Mouse (Mus musculus) heart, embryonic 14.5 days (tissue): Measurements from ENCODE around the gene Kxd1. TPM values are rescaled to one million over a fixed set of nuclear protein-coding genes. Genes with fewer than 3 reads are reported as not detected.

Source experiments
- ATAC-seq: fragments of 200-750 bp; cut with Nextera tagmentation; 2 replicates; pipeline ENCODE4 v1.8.0; 2017; ENCODE audit warnings: low read depth, moderate TSS enrichment; ENCODE audit not compliant: insufficient number of reproducible peaks, insufficient read depth, low FRiP score
- H3K27ac ChIP-seq, 2 experiments: fragments of 200-500 bp in 1 of 2; fragments of 300-500 bp in 1 of 2; sonication (generic) in 1 of 2; replicated peaks in 1 of 2; 2 replicates each; pipeline ENCODE4 v1.5.1; 2012 to 2014; ENCODE audit warnings: low read depth in 2 of 2, low read length in 2 of 2, control low read depth in 1 of 2, mild to moderate bottlenecking in 1 of 2, mixed read lengths in 1 of 2; ENCODE audit not compliant: control insufficient read depth in 1 of 2, insufficient read depth in 1 of 2
- H3K27me3 ChIP-seq: fragments of 300-500 bp; sonication (generic); 2 replicates; pipeline ENCODE4 v1.6.1; 2014; ENCODE audit warnings: mild to moderate bottlenecking, low read length, control low read depth; ENCODE audit not compliant: control insufficient read depth, insufficient read depth
- H3K36me3 ChIP-seq: fragments of 300-500 bp; sonication (generic); 2 replicates; pipeline ENCODE4 v1.6.1; 2014; ENCODE audit warnings: mild to moderate bottlenecking, control low read depth, low read length, mixed read lengths; ENCODE audit not compliant: control insufficient read depth, insufficient read depth
- H3K4me1 ChIP-seq, 2 experiments: fragments of 200-500 bp in 1 of 2; fragments of 300-500 bp in 1 of 2; sonication (generic) in 1 of 2; 2 replicates each; pipeline ENCODE4 v1.6.1; 2012 to 2014; ENCODE audit warnings: low read length in 2 of 2, control low read depth in 1 of 2, mixed read lengths in 1 of 2; ENCODE audit not compliant: control insufficient read depth in 2 of 2, insufficient read depth in 2 of 2
- H3K4me2 ChIP-seq: fragments of 300-500 bp; sonication (generic); 2 replicates; pipeline ENCODE4 v1.6.1; 2014; ENCODE audit warnings: mild to moderate bottlenecking, low read length
- H3K4me3 ChIP-seq, 2 experiments: fragments of 200-500 bp in 1 of 2; fragments of 300-500 bp in 1 of 2; sonication (generic) in 1 of 2; 2 replicates each; pipeline ENCODE4 v1.5.1; 2012 to 2014; ENCODE audit warnings: low read length in 2 of 2, mild to moderate bottlenecking in 2 of 2, control low read depth in 1 of 2, low read depth in 1 of 2, moderate library complexity in 1 of 2; ENCODE audit not compliant: control insufficient read depth in 1 of 2, insufficient read depth in 1 of 2
- H3K9ac ChIP-seq: fragments of 300-500 bp; sonication (generic); 2 replicates; pipeline ENCODE4 v1.6.1; 2014; ENCODE audit warnings: mild to moderate bottlenecking, low read length
- H3K9me3 ChIP-seq: fragments of 300-500 bp; sonication (generic); 2 replicates; pipeline ENCODE4 v1.6.1; 2016; ENCODE audit warnings: low read length, control low read depth; ENCODE audit not compliant: control insufficient read depth
- WGBS: fragments of 180-500 bp; shearing (Covaris S2); extraction: QIAGEN DNeasy Blood & Tissue Kit; methylation state at CpG from one replicate; pipeline ENCODE4 v1.1.7; 2014; 5-methylcytosine and 5-hydroxymethylcytosine counted together
- polyA plus RNA-seq: library from polyadenylated mRNA; unstranded; fragments of >200 nt; fragmentation: Nextera tagmentation; extraction: Ambion mirVana; gene quantifications from 2 replicates; pipeline ENCODE4 v1.2.1, GENCODE M21; 2014

Kxd1 gene
- polyA plus RNA-seq, 1 experiment from 2014 or later = 85.7 TPM

DNA sequence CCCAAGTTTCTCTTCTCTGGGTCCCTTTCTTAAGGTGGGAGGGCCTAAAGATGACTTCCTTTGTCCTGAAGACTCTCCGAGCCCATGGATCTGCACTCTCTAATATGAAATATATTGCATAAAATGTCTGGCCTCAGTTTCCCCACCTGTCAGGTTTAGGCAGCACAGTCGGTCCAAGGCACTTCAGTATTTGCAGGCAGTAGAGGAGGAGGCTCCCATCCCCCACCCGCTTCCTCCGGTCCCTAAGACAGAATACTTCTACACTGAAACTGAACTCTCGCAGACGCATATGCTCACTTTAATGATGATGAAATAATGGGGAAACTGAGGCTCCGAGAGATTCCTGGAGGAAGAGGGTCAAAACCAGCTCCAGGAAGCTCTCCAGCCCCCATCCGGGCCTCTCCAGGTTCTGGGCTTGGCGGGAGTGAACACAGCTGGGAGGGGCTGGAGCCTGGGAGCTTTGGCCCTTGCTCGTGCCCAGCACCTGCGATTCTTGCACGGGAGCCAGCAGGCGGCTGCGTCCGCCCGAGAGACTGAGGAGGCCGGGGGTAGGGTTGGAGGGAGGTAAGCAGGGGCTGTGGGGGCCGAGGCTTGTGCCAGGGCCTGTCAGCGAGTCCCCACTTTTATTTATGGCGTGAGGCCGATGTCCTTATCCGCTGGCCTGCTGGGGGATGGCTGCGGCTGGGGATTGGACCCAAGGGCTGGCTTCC lies 25.8 kb downstream of the Kxd1 start:
- peaks cover 15% of the 10 kb centered on the region for H3K36me3 ChIP-seq
- peak overlapping the region; percentile 50 for H3K4me2 ChIP-seq
- peaks cover 67% of the 10 kb centered on the region for H3K27me3 ChIP-seq
- no peak overlapping the region for H3K27ac ChIP-seq
- H3K4me1 ChIP-seq = peaks cover 18 to 37% of the 10 kb centered on the region in 2 experiments
- H3K9ac ChIP-seq = peak overlapping the region; percentile 27; the same call in 1 of the 2 replicates
- ATAC-seq = no peak
- 13% methylated on average over 20 of the region's 23 CpGs for WGBS
- H3K4me3 ChIP-seq = peak overlapping the region in 1 of 2 experiments; percentile 16; a peak in 2 of 4 replicates
- H3K9me3 ChIP-seq = no peaks in the 10 kb centered on the region

DNA sequence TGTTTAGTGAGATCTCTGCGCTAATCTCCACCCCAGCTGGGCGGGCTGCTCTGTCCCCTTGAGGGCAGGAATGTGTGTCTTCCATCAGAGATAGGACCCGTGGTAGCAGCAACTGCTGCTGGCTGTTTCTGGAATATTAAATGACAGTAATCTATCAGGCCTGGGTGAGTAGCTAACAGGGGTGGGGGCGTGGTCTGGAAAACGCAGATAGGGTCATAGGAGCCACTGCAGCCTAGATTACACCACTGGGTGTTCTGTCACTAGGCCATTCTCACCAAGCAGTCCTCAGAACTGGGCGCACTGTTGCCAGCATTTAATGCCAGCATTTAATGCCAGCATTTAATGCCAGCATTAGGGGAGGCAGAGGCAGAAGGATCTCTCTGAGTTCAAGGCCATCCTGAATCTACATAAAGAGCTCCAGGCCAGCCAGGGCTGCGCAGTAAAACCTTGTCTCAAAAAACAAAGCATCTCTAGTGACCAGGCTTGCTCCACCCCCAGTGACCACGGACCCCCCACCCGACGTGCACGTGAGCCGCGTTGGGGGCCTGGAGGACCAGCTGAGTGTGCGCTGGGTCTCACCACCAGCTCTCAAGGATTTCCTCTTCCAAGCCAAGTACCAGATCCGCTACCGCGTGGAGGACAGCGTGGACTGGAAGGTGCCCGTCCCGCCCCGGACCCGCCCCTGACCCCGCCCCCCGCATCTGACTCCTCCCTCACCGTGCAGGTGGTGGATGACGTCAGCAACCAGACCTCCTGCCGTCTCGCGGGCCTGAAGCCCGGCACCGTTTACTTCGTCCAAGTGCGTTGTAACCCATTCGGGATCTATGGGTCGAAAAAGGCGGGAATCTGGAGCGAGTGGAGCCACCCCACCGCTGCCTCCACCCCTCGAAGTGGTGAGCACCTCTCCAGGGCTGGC lies 27.1 kb downstream of the Kxd1 start:
- no peak for ATAC-seq
- peaks cover 14 to 32% of the 10 kb centered on the region in 2 experiments for H3K4me1 ChIP-seq
- peaks cover 14% of the 10 kb centered on the region for H3K36me3 ChIP-seq
- H3K4me2 ChIP-seq = peak overlapping the region; percentile 31; the same call in 1 of the 2 replicates
- peaks cover 80% of the 10 kb centered on the region for H3K27me3 ChIP-seq
- H3K9ac ChIP-seq = no peak overlapping the region
- no peak overlapping the region for H3K4me3 ChIP-seq
- no peaks in the 10 kb centered on the region for H3K9me3 ChIP-seq
- H3K27ac ChIP-seq = no peak overlapping the region
- 9% methylated on average over 39 of the region's 39 CpGs for WGBS

DNA sequence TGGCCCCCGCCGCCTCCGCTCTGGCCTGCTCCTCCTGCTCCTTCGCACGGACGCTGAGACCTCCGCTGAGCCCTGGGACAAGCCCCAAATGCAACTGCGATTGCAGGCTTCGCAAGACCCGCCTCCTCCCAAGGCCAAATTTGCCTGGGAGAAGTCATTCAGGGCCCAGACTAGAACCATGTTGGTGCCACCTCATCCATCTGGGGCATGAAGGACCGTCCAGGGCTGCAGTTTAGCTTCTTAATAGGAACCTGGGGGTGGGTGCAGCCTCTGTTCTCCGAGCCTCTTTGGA lies 32.0 kb downstream of the Kxd1 start:
- Histone ChIP-seq H3K27ac (no peak overlapping the region), H3K9me3 (no peaks in the 10 kb centered on the region), H3K9ac (no peak overlapping the region; the same call in 1 of the 2 replicates), H3K36me3 (no peaks in the 10 kb centered on the region), H3K4me1 (peaks cover 4 to 21% of the 10 kb centered on the region in 2 experiments; a peak in 3 of 4 replicates), H3K4me2 (no peak overlapping the region), H3K27me3 (peaks cover 100% of the 10 kb centered on the region), H3K4me3 (no peak overlapping the region)
- 8% methylated on average over 12 of the region's 12 CpGs for WGBS
- ATAC-seq = no peak

DNA sequence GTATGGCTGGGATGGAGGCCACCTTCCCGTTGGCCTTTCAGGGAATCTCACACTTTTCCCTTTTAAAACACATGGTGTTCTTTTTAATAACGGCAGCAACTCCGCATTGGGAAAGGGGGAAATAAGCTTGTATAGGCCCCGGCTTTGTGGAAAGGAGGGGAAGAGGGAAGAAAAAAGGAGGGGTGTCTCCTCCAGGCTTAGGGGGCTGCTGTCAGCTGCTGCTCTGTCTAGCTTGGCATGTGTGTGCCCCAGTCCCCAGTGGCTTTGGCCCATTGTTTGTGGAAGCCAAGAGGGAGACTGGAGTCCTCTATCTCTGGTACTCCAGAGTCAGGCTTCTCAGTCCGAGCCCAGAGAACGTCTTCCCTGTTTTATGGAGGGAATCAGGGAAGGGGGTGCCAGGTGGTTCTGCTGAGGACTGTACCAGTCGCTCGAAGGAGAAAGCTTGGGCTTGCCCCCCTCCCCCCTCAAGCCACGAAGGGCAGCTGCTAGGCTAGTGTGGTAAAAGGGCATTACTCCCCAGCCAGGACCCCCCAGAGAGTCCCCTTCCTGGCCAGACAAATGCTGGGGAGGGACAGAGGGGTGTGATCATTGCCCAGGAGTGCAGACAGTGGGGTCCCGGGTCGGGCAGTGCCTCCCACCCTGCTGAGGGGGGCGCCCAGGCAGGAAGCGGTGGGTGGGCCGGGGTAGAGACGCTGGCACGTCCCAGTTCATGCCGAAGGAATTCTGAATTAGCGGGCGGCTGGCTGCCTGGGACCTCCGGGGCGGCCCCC lies 32.6 kb downstream of the Kxd1 start:
- Histone ChIP-seq H3K4me1 (peaks cover 4 to 20% of the 10 kb centered on the region in 2 experiments; a peak in 3 of 4 replicates), H3K9ac (no peak overlapping the region; the same call in 1 of the 2 replicates), H3K9me3 (no peaks in the 10 kb centered on the region), H3K27ac (no peak overlapping the region), H3K4me2 (no peak overlapping the region), H3K36me3 (no peaks in the 10 kb centered on the region), H3K27me3 (peaks cover 100% of the 10 kb centered on the region), H3K4me3 (no peak overlapping the region)
- 8% methylated on average over 18 of the region's 21 CpGs for WGBS
- ATAC-seq = no peak

DNA sequence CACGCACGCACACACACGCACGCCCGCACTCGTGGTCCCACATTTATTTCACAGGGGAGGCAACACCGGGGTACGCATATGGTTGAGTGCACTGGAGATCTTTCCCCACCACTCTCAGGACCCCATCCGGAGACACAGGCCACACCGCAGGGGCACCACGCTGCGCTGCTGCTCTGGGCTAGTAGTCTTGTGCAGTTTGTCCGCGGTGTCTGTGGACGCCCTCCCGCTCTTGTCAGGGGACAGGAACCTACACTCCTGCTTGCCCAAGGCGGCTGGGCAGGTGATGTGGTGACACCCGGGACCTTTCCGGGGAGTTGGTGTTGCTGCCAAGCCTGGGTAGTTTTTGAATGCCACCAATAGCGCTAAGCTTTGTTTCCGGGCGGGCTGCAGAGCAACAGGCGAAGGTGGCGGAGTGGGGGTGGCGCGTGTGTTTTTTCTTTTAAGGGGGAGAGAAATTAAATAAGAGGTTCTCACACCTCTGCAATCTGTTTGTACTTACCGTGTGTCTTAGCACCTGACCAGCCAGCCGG lies 33.3 kb downstream of the Kxd1 start:
- 4% methylated on average over 28 of the region's 28 CpGs for WGBS
- H3K9me3 ChIP-seq = no peaks in the 10 kb centered on the region
- no peak for ATAC-seq
- peaks cover 100% of the 10 kb centered on the region for H3K27me3 ChIP-seq
- no peak overlapping the region for H3K9ac ChIP-seq
- no peaks in the 10 kb centered on the region for H3K36me3 ChIP-seq
- H3K27ac ChIP-seq = no peak overlapping the region
- 0 out of 2 replicates have a peak overlapping the region, but pooled peaks have one; percentile 74 for H3K4me2 ChIP-seq
- H3K4me1 ChIP-seq = peaks cover 6 to 24% of the 10 kb centered on the region in 2 experiments; a peak in 3 of 4 replicates
- H3K4me3 ChIP-seq = no peak overlapping the region

DNA sequence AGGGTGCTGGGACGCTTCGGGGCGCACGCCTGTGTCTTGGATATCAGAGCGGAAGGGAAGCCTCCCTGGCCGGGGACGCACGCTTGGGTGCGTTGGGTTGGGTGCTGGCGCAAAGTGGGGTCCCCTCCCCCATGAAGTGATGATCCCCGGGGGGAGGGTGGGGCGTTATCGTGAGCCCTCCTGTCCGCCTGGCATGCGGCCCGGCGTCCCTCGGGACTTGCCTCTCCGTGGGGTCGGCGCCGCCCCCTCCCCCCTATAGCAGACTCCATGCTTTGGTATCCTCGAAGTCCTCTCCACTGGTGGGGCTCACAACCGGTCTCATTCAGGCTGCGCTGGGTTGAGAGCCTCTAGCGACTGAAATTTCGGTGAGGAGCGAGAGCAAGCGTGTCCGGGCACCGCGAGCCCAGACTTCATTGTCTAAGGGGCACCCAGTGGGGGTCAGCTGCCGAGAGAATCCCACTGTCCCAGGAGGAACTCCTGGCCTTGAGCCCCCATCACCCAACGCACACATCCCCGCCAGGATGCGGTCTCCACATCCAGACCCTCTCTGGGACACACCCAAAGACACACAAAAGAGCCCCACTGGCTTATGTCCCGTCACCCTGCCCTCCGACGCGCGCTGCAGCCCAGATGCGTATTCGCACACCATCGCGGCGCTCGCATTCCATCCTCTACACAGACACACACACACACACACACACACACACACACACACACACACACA lies 33.9 kb downstream of the Kxd1 start:
- Histone ChIP-seq H3K4me3 (peak overlapping the region in 1 of 2 experiments; percentile 34; a peak in 2 of 4 replicates), H3K36me3 (no peaks in the 10 kb centered on the region), H3K4me1 (peaks cover 8 to 30% of the 10 kb centered on the region in 2 experiments; a peak in 3 of 4 replicates), H3K27me3 (peaks cover 100% of the 10 kb centered on the region), H3K9me3 (no peaks in the 10 kb centered on the region), H3K27ac (no peak overlapping the region), H3K4me2 (peak overlapping the region; percentile 74), H3K9ac (no peak overlapping the region)
- 1% methylated on average over 47 of the region's 47 CpGs for WGBS
- no peak for ATAC-seq
